Mouse (Mus musculus): ENCODE measurements at regions not wholly inside any gene's neighbourhood (a gene's known extent, or its start where the extent isn't known, plus 50 kb on each side); places are given as distances from the start of the nearest gene placed in this dataset.

DNA sequence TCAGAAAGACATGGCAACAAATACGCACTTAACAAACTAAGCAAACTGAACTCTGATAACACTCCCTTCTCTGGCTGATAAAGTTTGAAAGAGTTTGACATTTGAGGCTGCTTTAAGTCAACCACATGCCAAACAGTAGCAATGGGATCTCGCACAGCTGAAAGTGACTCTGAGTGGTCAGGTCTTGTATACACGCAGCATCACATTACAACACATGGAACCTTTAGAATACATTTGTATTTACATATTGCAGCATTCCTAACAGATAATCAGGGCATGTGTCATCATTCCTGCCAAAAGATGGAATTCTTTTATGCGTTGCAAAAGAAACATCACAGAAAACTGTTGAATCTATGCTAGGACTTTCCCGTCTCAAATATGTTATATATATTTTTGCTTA is 251.5 kb downstream of the Hdgfl1 start:
- no peak overlapping the region for H3K4me3 ChIP-seq
- no peak overlapping the region for H3K27ac ChIP-seq
- WGBS, result 60% methylated on average over 5 of the region's 5 CpGs
- ATAC-seq (replicated peaks; ENCODE audit: insufficient number of reproducible peaks, insufficient read depth, low FRiP score, low read depth), result no peak
- H3K9ac ChIP-seq, result no peak overlapping the region
- no peaks in the 10 kb centered on the region for H3K36me3 ChIP-seq
- no peaks in the 10 kb centered on the region for H3K9me3 ChIP-seq (replicated peaks)
- no peak overlapping the region for H3K4me2 ChIP-seq
- H3K4me1 ChIP-seq (replicated peaks), result no peaks in the 10 kb centered on the region
- H3K27me3 ChIP-seq, result no peaks in the 10 kb centered on the region

DNA sequence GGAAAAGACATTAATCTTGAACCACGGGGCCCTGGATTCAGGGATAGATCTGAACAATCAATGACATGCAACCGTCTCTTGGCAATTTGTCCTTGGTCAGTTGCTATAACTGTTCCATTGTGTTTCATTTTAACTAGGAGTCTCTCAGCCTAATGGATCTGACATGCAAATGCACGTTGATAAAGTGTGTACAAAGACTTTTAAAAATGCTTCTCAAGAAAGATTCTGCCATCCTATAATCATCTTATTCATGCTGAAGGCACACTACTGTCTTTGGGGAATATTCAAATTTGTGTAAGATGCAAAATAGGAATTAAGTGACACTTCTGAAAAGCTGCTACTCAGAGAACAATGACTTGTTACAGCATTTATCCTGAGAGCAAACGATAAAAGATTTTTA is 252.3 kb downstream of the Hdgfl1 start:
- H3K4me2 ChIP-seq, result no peak overlapping the region
- no peaks in the 10 kb centered on the region for H3K9me3 ChIP-seq (replicated peaks)
- ATAC-seq (replicated peaks; ENCODE audit: insufficient number of reproducible peaks, insufficient read depth, low FRiP score, low read depth), result no peak
- H3K4me3 ChIP-seq, result no peak overlapping the region
- H3K27me3 ChIP-seq, result no peaks in the 10 kb centered on the region
- no peak overlapping the region for H3K9ac ChIP-seq
- WGBS, result 69% methylated on average over 4 of the region's 4 CpGs
- no peaks in the 10 kb centered on the region for H3K36me3 ChIP-seq
- no peaks in the 10 kb centered on the region for H3K4me1 ChIP-seq (replicated peaks)
- no peak overlapping the region for H3K27ac ChIP-seq

DNA sequence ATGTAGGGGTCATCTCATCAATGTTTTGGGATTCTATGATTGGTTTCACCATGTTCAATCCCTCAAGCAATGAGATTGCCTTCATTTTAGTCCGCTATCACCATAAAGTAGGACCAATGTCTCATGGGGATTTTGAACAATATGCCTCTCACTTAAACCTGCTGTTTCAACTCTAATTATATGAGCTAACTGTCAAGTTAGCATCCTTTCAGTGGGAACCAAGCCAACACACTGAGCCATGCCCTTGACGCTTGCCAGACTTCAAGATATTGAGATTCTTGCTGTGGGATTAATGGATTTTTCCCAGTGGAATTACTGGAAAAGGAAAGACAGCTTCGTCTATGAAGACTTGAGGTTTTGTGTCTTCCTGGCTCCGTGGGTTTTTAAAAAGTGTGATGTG is 259.5 kb downstream of the Hdgfl1 start:
- 57% methylated on average over 4 of the region's 4 CpGs for WGBS
- Histone ChIP-seq H3K36me3 (no peaks in the 10 kb centered on the region), H3K4me2 (no peak overlapping the region), H3K27ac (no peak overlapping the region), H3K9me3 (replicated peaks) (no peaks in the 10 kb centered on the region), H3K4me1 (replicated peaks) (no peaks in the 10 kb centered on the region), H3K9ac (no peak overlapping the region), H3K27me3 (no peaks in the 10 kb centered on the region), H3K4me3 (no peak overlapping the region)
- ATAC-seq (replicated peaks; ENCODE audit: insufficient number of reproducible peaks, insufficient read depth, low FRiP score, low read depth), result no peak

DNA sequence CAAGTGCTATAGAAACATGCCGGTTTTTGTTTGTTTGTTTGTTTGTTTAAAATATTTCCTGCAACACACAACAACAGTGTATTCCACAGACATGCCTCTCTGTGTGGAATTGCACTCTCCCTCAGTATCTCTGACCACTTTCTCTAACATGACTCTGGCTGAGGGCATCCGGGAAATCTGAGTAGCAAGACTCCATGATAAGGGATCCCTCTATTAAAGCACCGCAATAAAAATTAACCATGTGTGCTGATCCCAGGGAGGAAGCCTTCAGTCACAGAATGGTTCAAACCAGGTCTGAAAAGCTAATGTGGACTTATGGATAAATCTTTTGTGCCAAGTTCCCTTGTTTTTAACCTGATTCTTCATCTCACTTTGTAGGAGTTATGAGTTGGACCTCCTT is 260.1 kb downstream of the Hdgfl1 start:
- Histone ChIP-seq H3K9me3 (replicated peaks) (no peaks in the 10 kb centered on the region), H3K36me3 (no peaks in the 10 kb centered on the region), H3K4me3 (no peak overlapping the region), H3K27ac (no peak overlapping the region), H3K27me3 (no peaks in the 10 kb centered on the region), H3K4me1 (replicated peaks) (no peaks in the 10 kb centered on the region), H3K4me2 (no peak overlapping the region), H3K9ac (no peak overlapping the region)
- no peak for ATAC-seq (replicated peaks; ENCODE audit: insufficient number of reproducible peaks, insufficient read depth, low FRiP score, low read depth)
- WGBS, result 66% methylated on average over 3 of the region's 3 CpGs

DNA sequence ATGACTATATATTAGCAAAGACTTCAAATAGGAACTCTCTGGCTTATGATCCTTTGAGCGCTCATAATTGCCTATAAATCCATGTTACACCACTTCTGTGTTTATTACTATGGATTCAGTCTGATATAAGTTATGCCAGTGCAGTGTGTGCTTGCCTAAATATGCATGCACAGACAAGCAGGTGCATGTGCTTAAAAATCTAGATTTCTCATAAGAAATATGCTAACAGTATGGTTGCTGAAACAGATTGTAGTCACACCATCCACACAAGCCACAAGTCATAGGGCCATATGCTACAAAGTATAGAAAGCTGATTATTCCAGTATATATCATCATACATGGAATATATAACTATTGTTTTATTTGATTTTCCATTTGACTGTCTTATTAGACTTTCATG is 266.2 kb downstream of the Hdgfl1 start:
- Histone ChIP-seq H3K36me3 (no peaks in the 10 kb centered on the region), H3K27ac (no peak overlapping the region), H3K9ac (no peak overlapping the region), H3K4me3 (no peak overlapping the region), H3K4me1 (replicated peaks) (no peaks in the 10 kb centered on the region), H3K27me3 (no peaks in the 10 kb centered on the region), H3K9me3 (replicated peaks) (no peaks in the 10 kb centered on the region), H3K4me2 (no peak overlapping the region)
- ATAC-seq (replicated peaks; ENCODE audit: insufficient number of reproducible peaks, insufficient read depth, low FRiP score, low read depth), result no peak
- 96% methylated on average over 1 of the region's 1 CpGs for WGBS

DNA sequence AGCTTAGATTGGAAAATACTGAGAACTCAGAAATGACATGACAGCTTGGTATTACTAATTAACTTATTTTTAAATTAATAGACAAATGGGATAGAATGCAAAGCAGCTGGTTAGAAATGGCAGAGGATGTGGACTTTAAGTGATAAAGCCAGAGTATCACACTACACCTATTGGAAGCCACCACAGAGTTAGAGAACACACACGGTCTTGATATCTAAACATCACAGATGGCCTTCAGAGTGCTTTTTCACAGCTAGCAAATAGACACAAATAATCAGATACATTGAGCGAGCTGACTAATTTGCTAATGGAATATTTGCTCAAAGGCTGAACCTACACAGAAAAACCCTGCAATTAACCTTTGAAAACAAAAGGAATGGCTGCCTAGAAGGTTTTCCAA is 272.9 kb downstream of the Hdgfl1 start:
- Histone ChIP-seq H3K27ac (no peak overlapping the region), H3K36me3 (no peaks in the 10 kb centered on the region), H3K4me1 (replicated peaks) (no peaks in the 10 kb centered on the region), H3K4me2 (no peak overlapping the region), H3K4me3 (no peak overlapping the region), H3K9ac (no peak overlapping the region), H3K9me3 (replicated peaks) (no peaks in the 10 kb centered on the region), H3K27me3 (no peaks in the 10 kb centered on the region)
- no peak for ATAC-seq (replicated peaks; ENCODE audit: insufficient number of reproducible peaks, insufficient read depth, low FRiP score, low read depth)
- 61% methylated on average over 2 of the region's 2 CpGs for WGBS

DNA sequence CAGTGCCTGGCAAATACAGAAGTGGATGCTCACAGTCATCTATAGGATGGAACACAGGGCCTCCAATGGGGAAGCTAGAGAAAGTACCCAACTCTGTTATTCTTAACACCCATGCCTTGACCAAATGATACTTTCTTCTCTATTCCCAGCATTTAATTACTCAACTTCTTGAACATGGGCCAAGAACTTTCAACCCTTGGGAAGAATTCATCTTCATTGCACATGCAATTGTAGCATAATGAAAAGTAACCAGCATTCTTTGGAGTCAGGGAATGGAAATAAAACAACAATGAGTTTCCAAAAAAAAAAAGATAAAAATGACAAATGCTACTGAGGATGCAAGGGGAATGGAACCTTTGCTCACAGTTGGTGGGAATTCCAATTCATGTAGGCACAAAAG is 274.1 kb downstream of the Hdgfl1 start:
- ATAC-seq (replicated peaks; ENCODE audit: insufficient number of reproducible peaks, insufficient read depth, low FRiP score, low read depth), result no peak
- H3K9ac ChIP-seq, result no peak overlapping the region
- H3K9me3 ChIP-seq (replicated peaks), result no peaks in the 10 kb centered on the region
- H3K27ac ChIP-seq, result no peak overlapping the region
- no peaks in the 10 kb centered on the region for H3K4me1 ChIP-seq (replicated peaks)
- no peaks in the 10 kb centered on the region for H3K27me3 ChIP-seq
- no peak overlapping the region for H3K4me3 ChIP-seq
- H3K4me2 ChIP-seq, result no peak overlapping the region
- H3K36me3 ChIP-seq, result no peaks in the 10 kb centered on the region

DNA sequence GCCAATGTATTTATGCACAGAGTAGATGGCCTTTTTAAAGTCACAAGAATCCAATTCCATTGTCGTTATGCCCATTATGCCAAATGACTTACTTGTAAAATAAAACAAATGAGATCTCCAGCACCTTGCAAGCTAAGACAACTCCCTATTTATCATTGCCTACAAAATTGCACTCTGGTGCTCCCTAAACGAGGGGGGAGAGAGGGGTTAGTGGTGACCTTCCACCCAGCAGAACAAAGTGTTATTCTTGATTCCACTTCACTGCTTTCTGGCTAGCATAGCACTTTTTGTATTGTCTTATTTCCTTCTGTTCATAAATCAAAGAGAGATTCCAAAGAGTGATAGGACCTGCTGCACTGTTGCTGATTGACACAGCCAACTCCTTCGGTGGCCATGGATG is 300.6 kb downstream of the Hdgfl1 start:
- Histone ChIP-seq H3K4me1 (replicated peaks) (no peaks in the 10 kb centered on the region), H3K27me3 (no peaks in the 10 kb centered on the region), H3K36me3 (no peaks in the 10 kb centered on the region), H3K4me3 (no peak overlapping the region), H3K9ac (no peak overlapping the region), H3K27ac (no peak overlapping the region), H3K9me3 (replicated peaks) (no peaks in the 10 kb centered on the region), H3K4me2 (no peak overlapping the region)
- no peak for ATAC-seq (replicated peaks; ENCODE audit: insufficient number of reproducible peaks, insufficient read depth, low FRiP score, low read depth)
- 59% methylated on average over 3 of the region's 3 CpGs for WGBS

DNA sequence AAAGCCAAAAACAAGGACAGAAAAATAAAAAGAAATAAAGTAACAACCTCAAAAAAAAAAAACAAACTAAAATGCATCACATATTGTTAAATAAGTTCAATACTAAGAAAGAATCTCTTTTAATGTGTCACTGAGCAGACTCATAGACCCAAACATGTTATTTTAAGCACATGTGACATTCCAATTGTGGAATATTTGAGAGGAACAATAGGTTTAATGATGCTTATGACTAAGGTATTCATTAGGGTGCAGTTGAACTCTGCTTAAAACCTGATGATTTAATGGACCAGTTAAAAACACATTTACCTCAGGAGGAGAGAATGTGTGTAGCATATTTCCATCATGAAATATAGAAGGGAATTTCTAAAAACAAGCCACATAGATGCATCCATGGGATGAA is 302.4 kb downstream of the Hdgfl1 start:
- no peak overlapping the region for H3K4me3 ChIP-seq
- H3K36me3 ChIP-seq, result no peaks in the 10 kb centered on the region
- no peak for ATAC-seq (replicated peaks; ENCODE audit: insufficient number of reproducible peaks, insufficient read depth, low FRiP score, low read depth)
- H3K9me3 ChIP-seq (replicated peaks), result no peaks in the 10 kb centered on the region
- no peak overlapping the region for H3K9ac ChIP-seq
- H3K27me3 ChIP-seq, result no peaks in the 10 kb centered on the region
- H3K27ac ChIP-seq, result no peak overlapping the region
- H3K4me1 ChIP-seq (replicated peaks), result no peaks in the 10 kb centered on the region
- H3K4me2 ChIP-seq, result no peak overlapping the region

DNA sequence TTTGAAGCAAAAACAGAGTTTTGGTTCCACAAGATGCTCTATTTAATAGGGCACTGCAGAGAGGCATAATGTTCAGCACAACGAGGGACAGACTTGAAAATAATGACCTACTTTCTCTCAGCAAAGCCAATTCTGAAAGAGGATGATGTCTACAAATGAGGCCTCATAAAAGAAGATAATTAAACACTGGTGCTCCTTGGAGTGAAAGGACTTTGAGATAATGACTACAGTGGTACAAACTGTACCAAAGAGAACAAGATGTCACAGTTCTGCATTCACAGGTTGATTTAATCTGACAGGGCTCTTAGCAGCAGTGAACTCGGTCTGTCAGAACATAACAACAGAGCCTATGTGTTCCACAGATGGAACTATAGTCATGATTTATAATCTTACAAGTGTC is 305.4 kb downstream of the Hdgfl1 start:
- no peak overlapping the region for H3K9ac ChIP-seq
- H3K27me3 ChIP-seq, result no peaks in the 10 kb centered on the region
- no peak overlapping the region for H3K4me3 ChIP-seq
- no peak overlapping the region for H3K27ac ChIP-seq
- H3K36me3 ChIP-seq, result no peaks in the 10 kb centered on the region
- H3K9me3 ChIP-seq (replicated peaks), result no peaks in the 10 kb centered on the region
- 47% methylated on average over 2 of the region's 2 CpGs for WGBS
- no peak overlapping the region for H3K4me2 ChIP-seq
- no peak for ATAC-seq (replicated peaks; ENCODE audit: insufficient number of reproducible peaks, insufficient read depth, low FRiP score, low read depth)
- H3K4me1 ChIP-seq (replicated peaks), result no peaks in the 10 kb centered on the region

DNA sequence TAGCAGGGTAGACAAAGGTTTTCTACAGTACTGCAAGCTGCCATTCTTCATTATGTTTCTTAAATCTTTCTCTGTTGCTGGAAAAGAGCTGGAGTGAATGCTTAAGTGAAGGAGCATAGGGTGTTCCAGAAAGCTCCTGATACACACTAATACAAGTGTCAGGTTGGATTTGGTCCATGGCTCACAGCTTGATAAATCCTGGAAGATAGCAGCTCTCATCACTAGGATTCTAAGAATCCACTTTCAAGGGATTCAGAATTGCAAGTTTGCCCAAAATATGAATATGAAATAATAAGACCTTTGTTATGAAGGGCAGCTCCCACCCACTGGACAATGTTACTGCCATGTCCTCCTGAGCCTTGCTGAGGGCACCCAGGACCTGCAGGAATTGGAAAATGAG is 305.9 kb downstream of the Hdgfl1 start:
- no peak for ATAC-seq (replicated peaks; ENCODE audit: insufficient number of reproducible peaks, insufficient read depth, low FRiP score, low read depth)

DNA sequence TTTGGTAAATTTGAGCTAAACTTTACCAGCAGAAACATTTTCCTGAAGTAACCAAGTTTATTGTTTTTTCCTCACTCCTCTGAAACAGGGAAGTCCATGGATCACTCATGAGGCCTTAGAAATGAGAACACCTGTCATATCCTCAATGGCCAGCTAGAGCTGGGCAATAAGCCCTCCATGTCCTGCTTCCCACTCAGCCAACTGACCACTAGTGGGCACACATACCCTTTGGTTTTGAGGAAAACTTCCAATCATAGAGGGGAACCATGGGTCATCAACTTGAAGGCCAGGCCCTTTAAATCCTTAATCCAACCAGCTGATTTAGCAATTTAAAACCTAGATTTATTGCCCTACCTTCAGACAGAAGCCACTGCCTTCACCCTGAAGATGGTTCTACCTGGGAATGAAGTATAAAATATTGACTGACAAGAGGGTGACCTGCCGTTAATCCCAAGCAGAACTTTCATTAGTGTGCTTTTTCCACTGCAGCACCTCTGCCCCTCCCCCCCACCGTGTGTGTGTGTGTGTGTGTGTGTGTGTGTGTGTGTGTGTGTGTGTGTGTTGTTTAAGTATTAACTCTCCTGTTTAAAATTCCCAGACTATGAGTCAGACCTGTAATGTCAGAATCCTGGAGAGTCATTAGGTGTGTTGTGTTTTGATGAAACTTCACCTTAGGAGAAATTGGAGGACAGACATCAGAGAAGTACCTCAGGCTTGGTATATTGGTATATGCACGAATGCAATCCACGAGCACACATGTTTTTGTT is 312.3 kb downstream of the Hdgfl1 start:
- no peak overlapping the region for H3K4me2 ChIP-seq
- WGBS, result 67% methylated on average over 4 of the region's 4 CpGs

More for the DNA sequence above, 305.9 kb downstream of the Hdgfl1 start:
- H3K27me3 ChIP-seq, result no peaks in the 10 kb centered on the region
- H3K9me3 ChIP-seq (replicated peaks), result no peaks in the 10 kb centered on the region
- no peaks in the 10 kb centered on the region for H3K4me1 ChIP-seq (replicated peaks)
- H3K27ac ChIP-seq, result no peak overlapping the region
- no peaks in the 10 kb centered on the region for H3K36me3 ChIP-seq
- no peak overlapping the region for H3K4me2 ChIP-seq
- no peak overlapping the region for H3K9ac ChIP-seq
- H3K4me3 ChIP-seq, result no peak overlapping the region

More for the DNA sequence above, 312.3 kb downstream of the Hdgfl1 start:
- H3K4me1 ChIP-seq (replicated peaks), result no peaks in the 10 kb centered on the region
- no peaks in the 10 kb centered on the region for H3K27me3 ChIP-seq
- no peaks in the 10 kb centered on the region for H3K9me3 ChIP-seq (replicated peaks)
- no peak for ATAC-seq (replicated peaks; ENCODE audit: insufficient number of reproducible peaks, insufficient read depth, low FRiP score, low read depth)
- no peaks in the 10 kb centered on the region for H3K36me3 ChIP-seq
- no peak overlapping the region for H3K4me3 ChIP-seq
- H3K27ac ChIP-seq, result no peak overlapping the region
- H3K9ac ChIP-seq, result no peak overlapping the region
